Mouse (Mus musculus): ENCODE results near the gene Gas7.

DNA sequence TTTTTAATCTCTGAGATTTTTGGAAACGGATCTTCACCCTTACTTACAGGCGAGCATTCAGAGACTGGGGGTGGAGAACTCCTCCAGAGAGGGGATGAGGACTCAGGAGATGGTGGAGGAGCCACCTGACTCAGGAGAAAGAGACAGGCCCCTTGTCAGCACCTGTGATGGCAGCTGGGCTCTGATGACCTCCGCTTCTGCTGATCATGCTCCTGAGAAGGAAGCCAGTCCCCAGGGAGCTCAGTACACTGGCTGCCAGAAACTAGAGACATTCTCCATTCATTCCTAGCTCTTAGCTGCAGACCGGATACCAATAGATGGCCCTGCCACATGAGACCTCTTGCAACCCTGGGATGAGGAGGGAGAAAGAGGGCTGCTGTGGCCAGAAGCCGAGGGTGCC, 187.6 kb downstream of the Gas7 start:
- TF ChIP-seq POLR2A (IDR thresholded peaks at IDR 0.05; ENCODE audit: insufficient read depth, low read depth, low read length) (no peak), EP300 (IDR thresholded peaks at IDR 0.05; ENCODE audit: insufficient read depth, low read depth, low read length) (no peak)

Measured in heart, adult 2 months (tissue).